In the genomic region with DNA sequence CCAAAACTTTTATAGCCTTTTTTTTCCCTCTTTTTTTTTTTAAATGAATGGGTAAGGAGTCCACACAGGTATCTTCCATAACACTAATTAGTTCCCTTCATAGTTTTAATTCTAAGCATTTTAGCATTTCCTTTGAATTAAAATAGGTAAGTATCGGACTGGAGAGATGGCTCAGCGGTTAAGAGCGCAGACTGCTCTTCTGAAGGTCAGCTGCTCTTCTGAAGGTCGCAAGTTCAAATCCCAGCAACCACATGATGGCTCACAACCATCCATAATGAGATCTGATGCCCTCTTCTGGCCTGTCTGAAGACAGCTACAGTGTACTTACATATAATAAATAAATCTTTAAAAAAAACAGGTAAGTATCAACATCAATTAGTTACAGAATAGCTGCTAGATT, we compare ENCODE assay signal across 19 mouse cellular contexts. TPM values are rescaled to one million over a fixed set of nuclear protein-coding genes. Genes with fewer than 3 reads are reported as not detected.
"Had no signal": no experiment of that assay in that cellular context is flagged by ENCODE, and none has a peak within 500 bp of the region (broad histone marks: within the 10 kb centered on the region; RNA-seq: fewer than 3 reads in every experiment).

No protein-coding gene starts in this region.

RNA-seq across cellular contexts. Expression of a gene that starts 28.3 kb away (rescaled TPM):
- total RNA-seq: granulocyte monocyte progenitor cell, adult 5-6 weeks; left cerebral cortex, postnatal 14 days; left cerebral cortex, postnatal 36 days had no signal
- polyA plus RNA-seq: heart, embryonic 10.5 days; heart, embryonic 12.5 days; hindbrain, embryonic 16.5 days; inflammation-experienced regulatory T-cells, adult 6 months; intestine, embryonic 15.5 days; intestine, postnatal 0 days; kidney, embryonic 14.5 days; kidney, embryonic 16.5 days; large intestine, adult 2 months; limb, embryonic 10.5 days; limb, embryonic 12.5 days; limb, embryonic 14.5 days; liver, embryonic 11.5 days; liver, embryonic 13.5 days; liver, embryonic 15.5 days; liver, postnatal 0 days had no signal
